Mouse (Mus musculus): Measurements from ENCODE around the gene Pde11a.

Pde11a gene

GRCm38 (mm10) chr2:76050092-76050491 is 288.5 kb downstream of the Pde11a start:
- peak; percentile 64 to 72 for DNase-seq

GRCm38 (mm10) chr2:76049529-76049928 is 289.0 kb downstream of the Pde11a start:
- DNase-seq: no peak

GRCm38 (mm10) chr2:76047740-76048139 is 290.8 kb downstream of the Pde11a start:
- no peak for DNase-seq

GRCm38 (mm10) chr2:76042210-76042609 is 296.4 kb downstream of the Pde11a start:
- no peak for DNase-seq

GRCm38 (mm10) chr2:76040116-76040515 is 298.5 kb downstream of the Pde11a start:
- no peak for DNase-seq

GRCm38 (mm10) chr2:76030080-76030479 is 308.5 kb downstream of the Pde11a start:
- DNase-seq: no peak

- peak; percentile 20 to 41 for DNase-seq
Observed at GRCm38 (mm10) chr2:76029081-76029901, 309.3 kb downstream of the Pde11a start.

GRCm38 (mm10) chr2:76016890-76017289 is 321.7 kb downstream of the Pde11a start:
- DNase-seq: peak in 1 of 2 experiments; percentile 18

GRCm38 (mm10) chr2:76016136-76016535 is 322.4 kb downstream of the Pde11a start:
- DNase-seq: peak; percentile 61 to 75

- DNase-seq: no peak
Observed at GRCm38 (mm10) chr2:76015460-76015859, 323.1 kb downstream of the Pde11a start.

GRCm38 (mm10) chr2:76014659-76015058 is 323.9 kb downstream of the Pde11a start:
- no peak for DNase-seq

GRCm38 (mm10) chr2:76006194-76006593 is 332.4 kb downstream of the Pde11a start:
- DNase-seq: no peak

GRCm38 (mm10) chr2:76002899-76003298 is 335.7 kb downstream of the Pde11a start:
- DNase-seq: no peak

GRCm38 (mm10) chr2:76001392-76001791 is 337.2 kb downstream of the Pde11a start:
- peak; percentile 80 to 93 for DNase-seq

GRCm38 (mm10) chr2:75999636-76000035 is 338.9 kb downstream of the Pde11a start:
- DNase-seq: peak; percentile 55 to 58

GRCm38 (mm10) chr2:75998692-75999091 is 339.9 kb downstream of the Pde11a start:
- DNase-seq: peak; percentile 15 to 25

GRCm38 (mm10) chr2:75997726-75998125 is 340.8 kb downstream of the Pde11a start:
- peak; percentile 78 to 82 for DNase-seq

GRCm38 (mm10) chr2:75994841-75995240 is 343.7 kb downstream of the Pde11a start:
- no peak for DNase-seq

- no peak for DNase-seq
Observed at GRCm38 (mm10) chr2:75991581-75992205, 346.9 kb downstream of the Pde11a start.

GRCm38 (mm10) chr2:75990885-75991539 is 347.6 kb downstream of the Pde11a start:
- peak; percentile 65 to 87 for DNase-seq

- DNase-seq: no peak
Observed at GRCm38 (mm10) chr2:75989694-75990093, 348.9 kb downstream of the Pde11a start.

- DNase-seq: no peak
Observed at GRCm38 (mm10) chr2:75988779-75989363, 349.7 kb downstream of the Pde11a start.

- no peak for DNase-seq
Observed at GRCm38 (mm10) chr2:75988378-75988777, 350.2 kb downstream of the Pde11a start.
